Mouse (Mus musculus) Muller cell, postnatal 12 days (primary cell): ENCODE measurements at regions not wholly inside any gene's neighbourhood (a gene's known extent, or its start where the extent isn't known, plus 50 kb on each side); places are given as distances from the start of the nearest gene placed in this dataset.

Experiments used
- DNase-seq: peaks from one replicate; pipeline ENCODE4 v3.0.0-alpha.2; 2015; ENCODE audit errors: inconsistent ontology term

- peak; percentile 64 for DNase-seq
Measured at GRCm38 (mm10) chr10:66342823-66343350, 753.0 kb upstream of the Jmjd1c start.

GRCm38 (mm10) chr10:66348398-66348797, 747.5 kb upstream of the Jmjd1c start:
- no peak for DNase-seq

GRCm38 (mm10) chr10:66351036-66351435, 744.9 kb upstream of the Jmjd1c start:
- DNase-seq, result peak; percentile 43

GRCm38 (mm10) chr10:66354072-66354471, 741.9 kb upstream of the Jmjd1c start:
- DNase-seq, result peak; percentile 85

GRCm38 (mm10) chr10:66354986-66355385, 740.9 kb upstream of the Jmjd1c start:
- no peak for DNase-seq

- peak; percentile 91 for DNase-seq
Measured at GRCm38 (mm10) chr10:66357736-66358135, 738.2 kb upstream of the Jmjd1c start.

GRCm38 (mm10) chr10:66370096-66370495, 725.8 kb upstream of the Jmjd1c start:
- no peak for DNase-seq

- peak; percentile 55 for DNase-seq
Measured at GRCm38 (mm10) chr10:66371756-66372155, 724.2 kb upstream of the Jmjd1c start.
